Mouse (Mus musculus) kidney, embryonic 15.5 days (tissue): Measurements from ENCODE around the gene Afap1. TPM values are rescaled to one million over a fixed set of nuclear protein-coding genes. Genes with fewer than 3 reads are reported as not detected.

Experiments
- ATAC-seq: fragments of 200-750 bp; cut with Nextera tagmentation; replicated peaks from 2 replicates; pipeline ENCODE4 v1.8.0; 2017; ENCODE audit warnings: moderate TSS enrichment; ENCODE audit not compliant: low FRiP score
- H3K27ac ChIP-seq: fragments of 300-500 bp; sonication (generic); 2 replicates; pipeline ENCODE4 v1.5.1; 2015; ENCODE audit warnings: mild to moderate bottlenecking, inconsistent platforms
- H3K27me3 ChIP-seq: fragments of 300-500 bp; sonication (generic); 2 replicates; pipeline ENCODE4 v1.6.1; 2015; ENCODE audit warnings: inconsistent platforms
- H3K36me3 ChIP-seq: fragments of 300-500 bp; sonication (generic); 2 replicates; pipeline ENCODE4 v1.6.1; 2015; ENCODE audit warnings: inconsistent platforms
- H3K4me1 ChIP-seq: fragments of 300-500 bp; sonication (generic); 2 replicates; pipeline ENCODE4 v1.6.1; 2015; ENCODE audit warnings: inconsistent platforms
- H3K4me2 ChIP-seq: fragments of 300-500 bp; sonication (generic); 2 replicates; pipeline ENCODE4 v1.6.1; 2015; ENCODE audit warnings: moderate library complexity, mild to moderate bottlenecking, inconsistent platforms
- H3K4me3 ChIP-seq: fragments of 300-500 bp; sonication (generic); replicated peaks from 2 replicates; pipeline ENCODE4 v1.5.1; 2015; ENCODE audit warnings: mild to moderate bottlenecking, inconsistent platforms
- H3K9ac ChIP-seq: fragments of 300-500 bp; sonication (generic); 2 replicates; pipeline ENCODE4 v1.6.1; 2015; ENCODE audit warnings: mild to moderate bottlenecking, inconsistent platforms
- H3K9me3 ChIP-seq: fragments of 300-500 bp; sonication (generic); replicated peaks from 2 replicates; pipeline ENCODE4 v1.6.1; 2016; ENCODE audit warnings: inconsistent platforms
- WGBS: fragments of 180-500 bp; shearing (Covaris S2); methylation state at CpG from one replicate; pipeline ENCODE4 v1.1.7; 2015; ENCODE audit warnings: mixed read lengths; 5-methylcytosine and 5-hydroxymethylcytosine counted together
- polyA plus RNA-seq: library from polyadenylated mRNA; unstranded; fragments of >200 nt; fragmentation: Nextera tagmentation; extraction: Ambion mirVana; gene quantifications from 2 replicates; pipeline ENCODE4 v1.2.1, GENCODE M21; 2015

The Afap1 gene
- polyA plus RNA-seq, 1 experiment from 2014 or later = 25.4 TPM

- 0 out of 2 replicates have a peak, but pooled peaks cover 3% of the 10 kb centered on the region for H3K36me3 ChIP-seq
- no peak overlapping the region for H3K4me2 ChIP-seq
- H3K27ac ChIP-seq = peak overlapping the region; percentile 16; the same call in 1 of the 2 replicates
- H3K4me1 ChIP-seq = peaks cover 86% of the 10 kb centered on the region
- 78% methylated on average over 3 of the region's 3 CpGs for WGBS
- no peaks in the 10 kb centered on the region for H3K27me3 ChIP-seq
- H3K9me3 ChIP-seq = no peaks in the 10 kb centered on the region
- H3K4me3 ChIP-seq = no peak overlapping the region
- H3K9ac ChIP-seq = no peak overlapping the region
- ATAC-seq = no peak
Observed at GRCm38 (mm10) chr5:35898994-35899393, 5.9 kb downstream of the Afap1 start.

DNA sequence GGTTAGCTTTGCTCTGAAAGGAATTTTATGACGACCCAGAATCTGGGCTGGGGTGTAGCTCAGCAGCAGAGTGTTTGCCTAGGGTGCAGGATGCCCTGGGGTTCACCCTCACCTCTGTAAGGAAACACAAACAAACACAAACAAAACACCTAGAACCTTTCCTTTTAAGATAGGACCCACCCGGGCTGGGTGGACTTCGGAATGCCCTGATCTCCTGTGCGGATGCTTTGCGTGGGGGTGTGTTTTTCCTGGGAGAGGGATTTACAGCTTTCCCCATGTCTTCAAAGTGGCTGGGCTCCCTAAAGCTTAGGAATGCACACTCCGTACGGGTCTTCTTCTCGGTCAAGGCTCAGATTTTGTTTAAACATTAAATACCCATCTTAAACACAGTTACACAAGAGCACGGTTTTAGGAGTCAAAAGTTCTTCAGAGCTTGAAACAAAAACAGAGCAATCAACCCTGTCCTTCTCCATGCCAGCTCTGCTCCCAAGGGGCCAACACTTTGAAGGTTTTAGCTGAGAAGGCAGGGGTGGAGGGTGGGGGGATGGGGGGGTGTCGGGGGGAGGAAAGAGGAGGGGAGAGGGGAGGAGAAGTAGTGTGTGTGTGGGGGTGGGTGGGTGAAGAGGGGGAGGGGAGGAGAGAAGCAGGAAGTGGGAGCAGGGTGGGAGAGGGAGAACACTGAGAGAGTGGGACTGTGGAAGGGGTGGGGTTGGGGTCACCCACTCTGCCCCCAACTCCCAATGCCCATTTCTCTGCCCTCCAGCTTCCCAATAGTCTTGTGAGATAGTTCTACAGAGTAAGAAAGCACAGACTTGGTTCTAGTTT, 7.5 kb downstream of the Afap1 start:
- no peak overlapping the region for H3K9ac ChIP-seq
- H3K27ac ChIP-seq = peak overlapping the region; percentile 89
- H3K4me2 ChIP-seq = peak overlapping the region; percentile 49
- H3K9me3 ChIP-seq = no peaks in the 10 kb centered on the region
- no peak overlapping the region for H3K4me3 ChIP-seq
- peak; percentile 72 for ATAC-seq
- H3K36me3 ChIP-seq = 0 out of 2 replicates have a peak, but pooled peaks cover 3% of the 10 kb centered on the region
- 5% methylated on average over 9 of the region's 10 CpGs for WGBS
- peaks cover 87% of the 10 kb centered on the region for H3K4me1 ChIP-seq
- H3K27me3 ChIP-seq = no peaks in the 10 kb centered on the region

- Histone ChIP-seq H3K9me3 (no peaks in the 10 kb centered on the region), H3K9ac (0 out of 2 replicates have a peak overlapping the region, but pooled peaks have one; percentile 3), H3K27ac (peak overlapping the region; percentile 89), H3K4me2 (peak overlapping the region; percentile 49), H3K27me3 (no peaks in the 10 kb centered on the region), H3K36me3 (0 out of 2 replicates have a peak, but pooled peaks cover 3% of the 10 kb centered on the region), H3K4me3 (no peak overlapping the region), H3K4me1 (peaks cover 86% of the 10 kb centered on the region)
- ATAC-seq = peak; percentile 49
- WGBS = 40% methylated on average over 11 of the region's 12 CpGs
Observed at GRCm38 (mm10) chr5:35901226-35901809, 8.2 kb downstream of the Afap1 start.

DNA sequence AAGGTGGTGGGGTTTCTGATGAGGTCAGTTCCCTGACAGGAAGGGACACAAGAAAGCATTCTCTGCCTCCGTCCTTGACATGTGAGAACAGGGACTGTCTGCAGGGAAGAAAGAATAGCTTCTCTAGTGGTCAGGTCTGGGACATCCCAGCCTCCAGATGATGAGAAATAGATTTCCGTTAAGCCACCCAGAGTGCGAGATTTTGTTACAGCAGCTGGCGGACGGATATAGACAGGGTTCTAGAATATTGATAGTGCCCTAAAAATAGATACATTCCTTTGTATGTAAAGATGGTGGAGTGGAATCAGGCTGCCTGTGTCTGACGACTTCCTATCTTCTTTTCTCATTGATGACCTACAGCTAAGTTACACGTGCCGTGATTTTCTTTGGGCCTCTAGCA, 10.3 kb downstream of the Afap1 start:
- 55% methylated on average over 8 of the region's 8 CpGs for WGBS
- Histone ChIP-seq H3K4me2 (no peak overlapping the region), H3K27ac (no peak overlapping the region), H3K9me3 (no peaks in the 10 kb centered on the region), H3K4me1 (peaks cover 87% of the 10 kb centered on the region), H3K9ac (no peak overlapping the region), H3K36me3 (0 out of 2 replicates have a peak, but pooled peaks cover 3% of the 10 kb centered on the region), H3K4me3 (no peak overlapping the region), H3K27me3 (no peaks in the 10 kb centered on the region)
- no peak for ATAC-seq

DNA sequence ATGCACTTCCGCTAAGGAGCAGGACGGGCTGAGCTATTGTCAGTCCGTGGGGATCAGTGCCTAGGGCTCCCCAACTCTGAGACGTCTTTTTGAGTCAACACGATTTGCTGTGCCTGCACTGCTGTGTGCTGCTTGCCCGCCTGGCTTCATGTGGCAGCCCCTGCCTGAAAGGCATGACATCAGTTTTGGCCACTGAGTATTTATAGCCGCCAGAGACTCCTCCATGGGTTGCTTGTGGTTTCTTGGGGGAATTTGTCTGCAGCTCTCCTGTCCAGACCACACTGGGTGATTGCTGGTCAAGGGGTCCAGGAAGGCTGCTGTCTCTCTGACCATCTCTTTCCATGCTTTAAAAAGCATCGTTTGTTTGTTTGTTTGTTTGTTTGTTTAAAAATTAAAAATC, 12.2 kb downstream of the Afap1 start:
- Histone ChIP-seq H3K27me3 (no peaks in the 10 kb centered on the region), H3K27ac (0 out of 2 replicates have a peak overlapping the region, but pooled peaks have one; percentile 3), H3K9ac (no peak overlapping the region), H3K9me3 (no peaks in the 10 kb centered on the region), H3K4me2 (no peak overlapping the region), H3K4me1 (peaks cover 89% of the 10 kb centered on the region), H3K4me3 (no peak overlapping the region), H3K36me3 (0 out of 2 replicates have a peak, but pooled peaks cover 3% of the 10 kb centered on the region)
- WGBS = 45% methylated on average over 8 of the region's 8 CpGs
- ATAC-seq = no peak

- Histone ChIP-seq H3K36me3 (peaks cover 6% of the 10 kb centered on the region; the same call in 1 of the 2 replicates), H3K4me2 (no peak overlapping the region), H3K27me3 (no peaks in the 10 kb centered on the region), H3K9me3 (no peaks in the 10 kb centered on the region), H3K9ac (no peak overlapping the region), H3K27ac (peak overlapping the region; percentile 84), H3K4me3 (no peak overlapping the region), H3K4me1 (peaks cover 75% of the 10 kb centered on the region)
- 46% methylated on average over 4 of the region's 4 CpGs for WGBS
- ATAC-seq = no peak
Observed at GRCm38 (mm10) chr5:35907090-35907489, 14.0 kb downstream of the Afap1 start.

DNA sequence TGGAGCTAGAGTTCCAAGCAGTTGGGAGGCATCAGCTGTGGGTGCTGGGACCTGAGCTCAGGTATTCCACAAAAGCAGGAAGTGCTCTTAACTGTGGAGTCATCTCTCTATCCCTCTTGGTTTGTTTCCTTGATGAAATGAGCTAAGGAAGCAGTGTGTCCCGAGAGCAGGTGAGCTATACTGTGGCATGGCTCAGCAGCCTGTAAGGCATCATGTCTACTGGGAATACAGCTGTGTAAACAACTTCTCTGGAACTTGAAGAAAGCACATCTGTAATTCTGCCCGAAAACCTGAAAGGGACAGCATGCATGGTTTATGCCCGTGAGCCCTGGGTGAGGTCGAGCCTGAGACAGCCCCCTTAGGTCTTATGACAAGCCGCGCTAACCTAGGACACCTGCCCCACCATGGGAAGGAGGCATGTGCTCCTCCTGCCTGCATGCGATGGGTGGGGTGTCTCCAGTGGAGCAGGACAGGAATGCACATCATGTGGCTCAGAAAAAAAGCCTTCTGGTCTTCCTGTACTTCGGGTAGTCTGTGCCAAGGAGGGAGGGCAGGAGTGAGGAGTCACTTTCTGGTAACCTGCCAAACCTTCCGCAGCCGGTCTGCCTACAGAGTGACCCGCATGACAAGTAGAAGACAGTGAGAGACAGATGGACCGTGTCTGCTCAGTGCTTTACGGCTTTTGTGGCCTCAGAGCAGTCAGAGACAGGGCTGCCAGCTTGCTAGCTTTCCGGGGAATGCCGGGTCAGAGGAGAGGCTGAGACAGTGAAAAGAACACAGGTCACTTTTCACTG, 14.7 kb downstream of the Afap1 start:
- WGBS = 7% methylated on average over 15 of the region's 15 CpGs
- Histone ChIP-seq H3K27ac (peak overlapping the region; percentile 84), H3K9ac (no peak overlapping the region), H3K36me3 (peaks cover 12% of the 10 kb centered on the region; the same call in 1 of the 2 replicates), H3K4me2 (peak overlapping the region; percentile 44), H3K4me1 (peaks cover 73% of the 10 kb centered on the region), H3K27me3 (no peaks in the 10 kb centered on the region), H3K9me3 (no peaks in the 10 kb centered on the region), H3K4me3 (0 out of 2 replicates have a peak overlapping the region, but pooled peaks have one; percentile 1)
- peak; percentile 91 for ATAC-seq

- no peak for ATAC-seq
Observed at GRCm38 (mm10) chr5:35908626-35909443, 15.7 kb downstream of the Afap1 start.

GRCm38 (mm10) chr5:35915629-35916300, 22.6 kb downstream of the Afap1 start:
- ATAC-seq = no peak
- H3K4me2 ChIP-seq = no peak overlapping the region
- H3K27me3 ChIP-seq = no peaks in the 10 kb centered on the region
- H3K4me1 ChIP-seq = peaks cover 66% of the 10 kb centered on the region
- H3K4me3 ChIP-seq = no peak overlapping the region
- H3K36me3 ChIP-seq = peaks cover 11% of the 10 kb centered on the region; the same call in 1 of the 2 replicates
- 75% methylated on average over 12 of the region's 12 CpGs for WGBS
- H3K9me3 ChIP-seq = no peaks in the 10 kb centered on the region
- H3K9ac ChIP-seq = no peak overlapping the region
- peak overlapping the region; percentile 57; the same call in 1 of the 2 replicates for H3K27ac ChIP-seq

More at GRCm38 (mm10) chr5:35908626-35909443, 15.7 kb downstream of the Afap1 start:
- H3K36me3 ChIP-seq = peaks cover 11% of the 10 kb centered on the region; the same call in 1 of the 2 replicates
- H3K4me1 ChIP-seq = peaks cover 64% of the 10 kb centered on the region
- H3K27ac ChIP-seq = peak overlapping the region; percentile 84
- H3K4me2 ChIP-seq = peak overlapping the region; percentile 44
- 38% methylated on average over 13 of the region's 13 CpGs for WGBS
- H3K9ac ChIP-seq = no peak overlapping the region
- H3K9me3 ChIP-seq = no peaks in the 10 kb centered on the region
- no peak overlapping the region for H3K4me3 ChIP-seq
- H3K27me3 ChIP-seq = no peaks in the 10 kb centered on the region

DNA sequence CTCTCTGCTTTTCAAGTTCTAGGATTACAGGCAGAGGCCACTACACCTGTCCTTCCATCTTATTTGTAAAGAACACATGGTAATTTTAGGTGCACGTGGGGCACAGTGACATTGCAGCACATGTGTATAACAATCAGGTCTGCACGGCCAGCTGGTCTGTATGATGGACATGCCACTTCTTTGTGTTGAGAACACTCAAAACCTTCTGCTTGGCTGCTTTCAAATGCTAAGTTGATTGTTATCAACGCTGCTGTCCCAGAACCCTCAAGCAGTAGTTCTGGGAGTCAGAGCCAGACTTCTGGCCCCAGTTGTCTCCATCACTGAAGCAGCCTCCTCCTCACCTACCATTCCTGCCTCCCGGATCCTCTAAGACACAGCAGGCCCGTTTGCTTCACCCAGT, 23.5 kb downstream of the Afap1 start:
- Histone ChIP-seq H3K4me2 (no peak overlapping the region), H3K27ac (no peak overlapping the region), H3K4me3 (no peak overlapping the region), H3K27me3 (no peaks in the 10 kb centered on the region), H3K36me3 (peaks cover 11% of the 10 kb centered on the region; the same call in 1 of the 2 replicates), H3K9ac (no peak overlapping the region), H3K9me3 (no peaks in the 10 kb centered on the region), H3K4me1 (peaks cover 75% of the 10 kb centered on the region)
- no peak for ATAC-seq
- 71% methylated on average over 5 of the region's 5 CpGs for WGBS
